Mouse (Mus musculus) left cerebral cortex, adult 8-10 months (tissue): ENCODE results near the gene Trdmt1. TPM values are rescaled to one million over a fixed set of nuclear protein-coding genes. Genes with fewer than 3 reads are reported as not detected.
"Not testable (repeated sequence)": the region's sequence is repeated elsewhere in the genome, so short reads cannot be mapped to it uniquely, and the experiment has no call there.

Experiments used
- DNase-seq, 2 experiments: peaks; one replicate each; pipeline ENCODE4 v3.0.0; 2022; ENCODE audit warnings: low spot score in 2 of 2
- total RNA-seq, 4 experiments: library from RNA; stranded (reverse); gene quantifications; 2 replicates each; pipeline ENCODE4 v1.2.4; 2022

Gene Trdmt1
- total RNA-seq = 10 to 100 TPM in 1 of 4 experiments, 1 to 10 TPM in 3; 5.0 to 10.5 (median 6.2) TPM

GRCm38 (mm10) chr2:13544193-13544824 lies at the start of gene Trdmt1:
TSS of gene Trdmt1 (minus strand) at chr2:13544668.
- peak; percentile 60 to 72 for DNase-seq

GRCm38 (mm10) chr2:13593328-13593727 lies 48.9 kb upstream of the Trdmt1 start:
- no peak for DNase-seq

GRCm38 (mm10) chr2:13583746-13584145 lies 39.3 kb upstream of the Trdmt1 start:
- not testable (repeated sequence) for DNase-seq

- DNase-seq = no peak
Measured at GRCm38 (mm10) chr2:13582184-13582583, 37.7 kb upstream of the Trdmt1 start.

- DNase-seq = no peak
Measured at GRCm38 (mm10) chr2:13579991-13580390, 35.5 kb upstream of the Trdmt1 start.

GRCm38 (mm10) chr2:13579315-13579714 lies 34.8 kb upstream of the Trdmt1 start:
- DNase-seq = no peak

GRCm38 (mm10) chr2:13578473-13579152 lies 34.1 kb upstream of the Trdmt1 start:
- no peak for DNase-seq

- no peak for DNase-seq
Measured at GRCm38 (mm10) chr2:13577399-13577798, 32.9 kb upstream of the Trdmt1 start.

DNA sequence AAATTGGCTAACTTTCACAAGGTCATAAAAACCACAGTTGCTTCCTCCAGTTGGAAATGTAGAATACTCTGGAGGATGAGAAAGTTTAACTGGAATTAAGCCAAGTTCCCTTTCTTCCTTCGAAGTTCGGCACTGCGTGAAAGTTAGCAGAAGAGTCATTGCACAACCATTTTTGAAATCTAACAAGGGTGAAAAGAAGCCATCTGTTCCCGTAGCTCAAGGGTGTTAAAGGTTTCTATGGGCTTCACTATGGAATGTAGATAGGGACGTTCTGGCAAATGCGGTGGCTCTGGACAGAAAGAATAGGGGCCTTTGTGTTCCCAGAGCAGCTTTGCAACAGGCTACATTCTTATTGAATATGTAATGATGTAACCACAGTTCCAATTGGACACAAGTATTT lies 31.5 kb upstream of the Trdmt1 start:
- DNase-seq = no peak

DNA sequence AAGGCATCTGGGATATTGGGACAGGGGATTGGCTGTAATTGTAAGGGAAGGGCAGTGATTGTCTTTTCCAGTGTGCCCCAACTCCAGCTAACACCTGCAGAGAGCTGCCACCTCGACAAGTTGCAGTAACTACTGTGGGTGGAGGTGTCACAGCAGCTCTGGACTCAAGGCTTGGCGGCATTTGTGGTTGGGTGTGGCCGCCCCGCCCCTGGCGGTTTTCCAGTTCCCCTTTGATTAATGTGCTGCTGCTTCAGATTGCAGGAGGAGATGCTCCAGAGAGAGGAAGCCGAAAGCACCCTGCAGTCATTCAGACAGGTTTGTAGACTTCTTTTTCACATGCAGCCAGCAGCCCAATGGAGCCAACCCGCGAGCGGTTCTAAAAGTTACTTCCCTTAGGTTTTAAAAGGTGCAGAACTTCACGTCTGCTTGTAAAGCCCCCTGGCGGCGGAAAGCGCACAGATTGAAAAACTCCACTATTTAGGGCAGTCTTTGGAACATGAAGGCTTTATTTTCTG lies 30.9 kb upstream of the Trdmt1 start:
- peak; percentile 28 to 63 for DNase-seq

- DNase-seq = no peak
Measured at GRCm38 (mm10) chr2:13574801-13575150, 30.3 kb upstream of the Trdmt1 start.

GRCm38 (mm10) chr2:13574066-13574800 lies 29.8 kb upstream of the Trdmt1 start:
- DNase-seq = peak in 1 of 2 experiments; percentile 10

DNA sequence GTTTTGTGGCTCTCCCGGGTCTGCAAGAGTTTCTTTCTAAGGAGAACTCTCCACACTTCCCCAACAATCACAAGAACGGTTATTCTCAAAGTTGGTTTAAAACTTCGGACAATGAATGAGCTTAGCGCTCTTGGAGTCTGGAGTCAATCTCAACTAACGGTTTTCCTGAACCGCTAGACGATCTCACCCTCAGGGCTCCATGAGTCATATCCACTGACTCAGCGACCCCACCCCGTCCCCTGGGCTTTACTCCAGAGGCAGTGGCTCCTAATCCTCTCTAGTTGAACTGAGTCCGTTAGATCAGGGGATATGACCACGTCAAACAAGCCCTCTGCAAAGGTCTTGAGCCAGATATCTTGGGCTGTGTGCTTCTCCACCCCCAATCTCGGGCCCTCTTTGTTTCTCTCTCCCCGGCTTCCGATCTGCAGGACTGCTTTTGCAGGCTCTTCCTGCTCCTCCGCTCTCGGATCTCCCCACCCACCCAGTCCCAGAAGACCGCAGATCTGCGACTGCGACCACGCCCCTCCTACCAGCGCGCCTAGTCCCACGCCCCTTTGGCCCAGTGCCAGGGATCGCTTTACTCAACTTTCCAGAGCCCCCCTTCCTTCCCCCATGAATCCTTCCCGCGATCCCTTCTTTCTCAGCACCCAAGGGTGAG lies 29.1 kb upstream of the Trdmt1 start, which contains the start of gene Vim:
Gene Vim, plus strand, starts transcription at position 520 of the 658 bp plus-strand sequence.
- peak in 1 of 2 experiments; percentile 14 for DNase-seq

DNA sequence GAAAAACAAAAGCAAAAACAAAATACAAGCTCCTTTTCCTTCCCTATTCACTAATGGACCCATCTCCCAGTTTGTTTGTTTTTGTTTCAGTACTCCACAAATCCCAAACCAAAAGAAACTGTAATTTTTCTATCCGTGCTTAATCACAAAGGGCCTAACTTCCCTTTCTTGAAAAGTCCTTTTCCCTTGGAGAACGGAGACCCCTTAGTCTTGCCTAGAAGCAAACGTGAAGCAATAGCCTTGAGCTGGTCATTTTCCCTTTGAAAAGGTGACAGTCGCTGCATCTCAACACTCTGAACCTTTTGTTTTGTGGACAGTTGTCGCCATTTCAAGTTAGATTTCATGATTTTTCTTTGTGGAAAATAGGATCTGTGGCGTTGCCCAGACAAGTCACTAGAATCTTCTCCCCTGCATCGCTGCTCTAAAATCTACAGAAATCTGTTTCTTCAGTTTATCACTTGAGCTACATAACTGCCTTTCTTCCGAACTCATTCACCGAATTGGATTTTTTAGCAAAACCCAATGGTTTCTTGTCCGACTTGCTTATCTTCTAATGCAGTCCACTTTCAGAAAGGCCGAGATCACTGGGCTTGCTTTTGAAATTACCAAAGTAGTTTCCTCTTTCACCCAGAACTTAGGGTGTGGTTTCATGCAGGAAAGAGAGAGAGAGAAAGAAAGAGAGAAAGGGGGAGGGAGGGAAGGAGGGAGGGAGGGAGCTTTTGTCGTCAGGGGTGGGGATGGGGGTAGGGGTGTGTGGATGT lies 28.4 kb upstream of the Trdmt1 start:
- no peak for DNase-seq

GRCm38 (mm10) chr2:13572101-13572553 lies 27.7 kb upstream of the Trdmt1 start:
- DNase-seq = no peak

DNA sequence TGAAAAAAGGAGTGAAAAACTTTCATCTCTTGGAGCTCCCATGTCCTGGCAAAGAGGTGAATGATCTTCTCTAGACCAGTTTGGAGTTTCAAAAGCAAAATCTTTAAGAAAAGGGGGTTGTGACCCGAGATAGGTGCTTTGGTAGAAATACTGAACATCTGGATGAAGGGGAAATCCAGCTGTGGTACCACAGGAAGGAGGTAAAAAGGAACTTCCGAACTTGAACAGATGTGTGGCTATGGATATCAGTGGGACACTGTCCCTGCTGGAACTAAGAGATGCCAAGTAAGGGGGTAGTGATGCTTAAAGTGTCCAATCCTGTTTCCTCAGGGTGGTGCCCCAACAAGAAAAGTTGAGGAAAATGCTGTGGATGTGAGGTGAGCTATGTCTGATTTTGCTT lies 25.7 kb upstream of the Trdmt1 start:
- DNase-seq = no peak

GRCm38 (mm10) chr2:13560396-13560795 lies 15.9 kb upstream of the Trdmt1 start:
- no peak for DNase-seq

- no peak for DNase-seq
Measured at GRCm38 (mm10) chr2:13559729-13560128, 15.3 kb upstream of the Trdmt1 start.

DNA sequence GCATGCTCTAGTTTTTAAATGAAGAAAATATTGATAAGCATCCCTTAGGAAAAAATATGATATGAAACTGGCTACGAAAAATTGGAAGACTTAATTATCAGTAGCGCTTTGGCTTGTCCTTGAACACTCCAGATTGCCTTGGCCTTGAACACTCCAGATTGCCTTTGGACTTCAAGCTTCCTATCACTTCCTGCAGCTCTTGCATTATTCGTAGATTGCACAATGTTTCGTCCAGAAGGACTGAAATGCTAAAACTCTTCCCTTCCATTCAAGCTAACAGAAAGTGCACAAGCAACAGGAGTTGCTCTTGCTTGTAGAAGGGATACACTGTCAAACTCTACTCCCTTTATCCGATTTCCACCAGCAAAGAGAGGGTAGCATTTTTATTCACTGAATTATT lies 14.8 kb upstream of the Trdmt1 start:
- DNase-seq = no peak

DNA sequence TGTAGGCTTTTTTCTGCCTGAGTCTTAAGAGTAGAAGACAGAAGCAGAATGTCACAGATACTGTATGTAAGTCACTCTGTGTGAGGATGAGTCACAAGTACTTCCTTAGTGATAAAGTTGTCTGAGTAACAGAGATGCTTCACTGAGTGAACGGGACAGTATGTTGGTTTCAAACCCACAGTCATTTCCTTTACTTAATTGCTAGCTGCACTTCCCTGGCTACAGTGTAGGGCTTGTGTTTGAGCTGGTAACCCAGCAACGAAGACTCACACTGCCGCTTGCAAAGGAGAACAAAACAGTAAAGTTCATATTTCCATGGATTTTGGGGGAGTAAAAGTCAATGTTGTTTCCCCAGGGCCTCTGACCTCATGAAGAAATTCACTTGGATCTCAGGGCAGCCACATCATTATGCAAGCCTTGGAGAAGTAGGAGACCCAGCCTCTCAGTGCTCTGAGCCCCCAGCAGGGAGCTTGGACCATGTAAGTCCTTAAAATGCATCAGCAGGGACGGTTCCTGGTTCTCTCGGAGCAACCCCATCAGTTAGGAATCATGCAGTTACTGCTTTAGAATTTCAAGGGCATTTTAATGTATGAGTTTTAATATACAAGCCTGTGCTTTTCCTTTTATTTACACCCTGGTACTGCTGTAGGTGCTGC lies 14.3 kb upstream of the Trdmt1 start:
- DNase-seq = no peak
